Mouse (Mus musculus): ENCODE measurements at regions not wholly inside any gene's neighbourhood (a gene's known extent, or its start where the extent isn't known, plus 50 kb on each side); places are given as distances from the start of the nearest gene placed in this dataset.

- TF ChIP-seq POLR2A (IDR thresholded peaks at IDR 0.05; ENCODE audit: insufficient read depth, low read depth, low read length) (no peak), CTCF (IDR thresholded peaks at IDR 0.05) (no peak)
Measured at GRCm38 (mm10) chr5:119586391-119587058, 83.9 kb upstream of the Tbx3 start.

Data from heart, adult 2 months (tissue).